Mouse (Mus musculus) stomach, postnatal 0 days (tissue): ENCODE data around the gene Papss1. TPM values are rescaled to one million over a fixed set of nuclear protein-coding genes. Genes with fewer than 3 reads are reported as not detected.

Source experiments
- ATAC-seq: fragments of 200-750 bp; cut with Nextera tagmentation; 2 replicates; pipeline ENCODE4 v1.8.0; 2017; ENCODE audit not compliant: low FRiP score, low TSS enrichment
- DNase-seq: peaks from one replicate; pipeline ENCODE4 v3.0.0-alpha.2; 2016; ENCODE audit warnings: low spot score
- H3K27ac ChIP-seq: fragments of 300-500 bp; sonication (generic); replicated peaks from 2 replicates; pipeline ENCODE4 v1.5.1; 2014; ENCODE audit warnings: mild to moderate bottlenecking, control low read depth
- H3K27me3 ChIP-seq: fragments of 300-500 bp; sonication (generic); 2 replicates; pipeline ENCODE4 v1.6.1; 2014; ENCODE audit warnings: low read length; ENCODE audit not compliant: control insufficient read depth, insufficient read depth
- H3K36me3 ChIP-seq: fragments of 300-500 bp; sonication (generic); 2 replicates; pipeline ENCODE4 v1.6.1; 2014; ENCODE audit warnings: low read length, mixed read lengths; ENCODE audit not compliant: control insufficient read depth, insufficient read depth
- H3K4me1 ChIP-seq: fragments of 300-500 bp; sonication (generic); replicated peaks from 2 replicates; pipeline ENCODE4 v1.6.1; 2014; ENCODE audit warnings: antibody characterized with exemption; ENCODE audit not compliant: control insufficient read depth, insufficient read depth
- H3K4me2 ChIP-seq: fragments of 300-500 bp; sonication (generic); replicated peaks from 2 replicates; pipeline ENCODE4 v1.6.1; 2014; ENCODE audit warnings: low read depth, mild to moderate bottlenecking, control low read depth, moderate library complexity
- H3K4me3 ChIP-seq: fragments of 300-500 bp; sonication (generic); 2 replicates; pipeline ENCODE4 v1.5.1; 2014; ENCODE audit warnings: low read depth, low read length, control low read depth
- H3K9ac ChIP-seq: fragments of 300-500 bp; sonication (generic); 2 replicates; pipeline ENCODE4 v1.6.1; 2014; ENCODE audit warnings: mild to moderate bottlenecking, low read length, control low read depth, mixed read lengths
- H3K9me3 ChIP-seq: fragments of 300-500 bp; sonication (generic); 2 replicates; pipeline ENCODE4 v1.6.1; 2016; ENCODE audit warnings: low read length; ENCODE audit not compliant: control insufficient read depth
- CTCF ChIP-seq: IDR thresholded peaks from 2 replicates; pipeline ENCODE4 v1.5.1; 2016; ENCODE audit warnings: antibody characterized with exemption, low read depth, mild to moderate bottlenecking, moderate library complexity
- EP300 ChIP-seq: optimal IDR thresholded peaks from 2 replicates; pipeline ENCODE3; 2016; ENCODE audit warnings: antibody characterized with exemption
- WGBS: fragments of 180-500 bp; shearing (Covaris S2); extraction: QIAGEN DNeasy Blood & Tissue Kit; methylation state at CpG from one replicate; pipeline ENCODE4 v1.1.7; 2014; 5-methylcytosine and 5-hydroxymethylcytosine counted together
- polyA plus RNA-seq: library from polyadenylated mRNA; unstranded; fragments of >200 nt; fragmentation: Nextera tagmentation; extraction: Ambion mirVana; gene quantifications from 2 replicates; pipeline ENCODE4 v1.2.1, GENCODE M21; 2015

Gene Papss1
- polyA plus RNA-seq, 1 experiment from 2014 or later: 56.6 TPM

GRCm38 (mm10) chr3:131608112-131608511 lies 43.5 kb downstream of the Papss1 start:
- no peak for ATAC-seq
- Histone ChIP-seq H3K27me3 (no peaks in the 10 kb centered on the region), H3K4me3 (no peak overlapping the region), H3K4me1 (no peaks in the 10 kb centered on the region), H3K36me3 (peaks cover 11% of the 10 kb centered on the region), H3K27ac (no peak overlapping the region), H3K4me2 (no peak overlapping the region), H3K9me3 (no peaks in the 10 kb centered on the region), H3K9ac (no peak overlapping the region)
- WGBS: 86% methylated on average over 6 of the region's 6 CpGs
- no peak for TF ChIP-seq CTCF
- no peak for TF ChIP-seq EP300
- no peak for DNase-seq

- DNase-seq (no peak), ATAC-seq (no peak)
- Histone ChIP-seq H3K9ac (no peak overlapping the region), H3K4me1 (no peaks in the 10 kb centered on the region), H3K9me3 (no peaks in the 10 kb centered on the region), H3K36me3 (peaks cover 11% of the 10 kb centered on the region), H3K4me2 (no peak overlapping the region), H3K27ac (no peak overlapping the region), H3K4me3 (no peak overlapping the region), H3K27me3 (no peaks in the 10 kb centered on the region)
- no peak for TF ChIP-seq EP300
- no peak for TF ChIP-seq CTCF
- 71% methylated on average over 4 of the region's 4 CpGs for WGBS
Observed at GRCm38 (mm10) chr3:131609651-131610050, 45.1 kb downstream of the Papss1 start.

- TF ChIP-seq CTCF (no peak), EP300 (no peak)
- H3K4me2 ChIP-seq: no peak overlapping the region
- H3K4me3 ChIP-seq: no peak overlapping the region
- no peaks in the 10 kb centered on the region for H3K27me3 ChIP-seq
- no peak overlapping the region for H3K27ac ChIP-seq
- no peaks in the 10 kb centered on the region for H3K4me1 ChIP-seq
- H3K36me3 ChIP-seq: peaks cover 11% of the 10 kb centered on the region
- ATAC-seq (peak; percentile 53; the same call in 1 of the 2 replicates), DNase-seq (no peak)
- H3K9me3 ChIP-seq: no peaks in the 10 kb centered on the region
- WGBS: 78% methylated on average over 6 of the region's 6 CpGs
- no peak overlapping the region for H3K9ac ChIP-seq
Observed at GRCm38 (mm10) chr3:131610595-131610994, 46.0 kb downstream of the Papss1 start.

- Histone ChIP-seq H3K27me3 (no peaks in the 10 kb centered on the region), H3K4me2 (no peak overlapping the region), H3K9me3 (no peaks in the 10 kb centered on the region), H3K36me3 (peaks cover 10% of the 10 kb centered on the region), H3K9ac (no peak overlapping the region), H3K4me3 (no peak overlapping the region), H3K27ac (no peak overlapping the region), H3K4me1 (no peaks in the 10 kb centered on the region)
- no peak for DNase-seq
- TF ChIP-seq CTCF (no peak), EP300 (no peak)
- ATAC-seq: no peak
- 84% methylated on average over 5 of the region's 5 CpGs for WGBS
Observed at GRCm38 (mm10) chr3:131612847-131613246, 48.3 kb downstream of the Papss1 start.

GRCm38 (mm10) chr3:131614056-131614455 lies 49.5 kb downstream of the Papss1 start:
- Histone ChIP-seq H3K4me2 (no peak overlapping the region), H3K4me3 (no peak overlapping the region), H3K9ac (no peak overlapping the region), H3K36me3 (peaks cover 7% of the 10 kb centered on the region), H3K27me3 (no peaks in the 10 kb centered on the region), H3K9me3 (no peaks in the 10 kb centered on the region), H3K4me1 (no peaks in the 10 kb centered on the region), H3K27ac (no peak overlapping the region)
- ATAC-seq (no peak), DNase-seq (no peak)
- WGBS: 76% methylated on average over 8 of the region's 8 CpGs
- no peak for TF ChIP-seq CTCF
- no peak for TF ChIP-seq EP300

GRCm38 (mm10) chr3:131618580-131619338 lies 54.2 kb downstream of the Papss1 start:
- no peak overlapping the region for H3K9ac ChIP-seq
- no peak for DNase-seq
- no peak overlapping the region for H3K27ac ChIP-seq
- WGBS: 93% methylated on average over 18 of the region's 18 CpGs
- H3K36me3 ChIP-seq: peaks cover 4% of the 10 kb centered on the region; the same call in 1 of the 2 replicates
- TF ChIP-seq EP300 (no peak), CTCF (no peak)
- H3K4me2 ChIP-seq: no peak overlapping the region
- no peak overlapping the region for H3K4me3 ChIP-seq
- no peak for ATAC-seq
- no peaks in the 10 kb centered on the region for H3K9me3 ChIP-seq
- H3K27me3 ChIP-seq: no peaks in the 10 kb centered on the region
- no peaks in the 10 kb centered on the region for H3K4me1 ChIP-seq
